Comparison of ENCODE assay signal across 1 mouse cellular context in genomic region chr7:131559986-131560696, GRCm38 (mm10).
A peak's percentile ranks its signal among the peaks of the same experiment; 100 is the strongest.
TF ChIP-seq lines count a peak whose summit lies in the region.

Gene Bub3, plus strand, starts transcription at chr7:131560222.

TF ChIP-seq in CH12.LX, 34 proteins besides CTCF, POLR2A, EP300 and RAD21 (continued from another document):
- TF ChIP-seq NRF1 (IDR thresholded peaks at IDR 0.05; ENCODE audit: low read depth, low read length) (peak; percentile 89), SIN3A (IDR thresholded peaks at IDR 0.05; ENCODE audit: low read length) (peak; percentile 47; the same call in 1 of the 2 replicates), ETS1 (conservative IDR thresholded peaks at IDR 0.05; ENCODE audit: low read depth, low read length) (no peak), GABPA (IDR thresholded peaks at IDR 0.05; ENCODE audit: insufficient replicate concordance, low read depth, low read length) (peak; percentile 89; the same call in 1 of the 2 replicates), JUND (conservative IDR thresholded peaks at IDR 0.05; ENCODE audit: low read depth, low read length) (no peak), MYC (IDR thresholded peaks at IDR 0.05; ENCODE audit: low read depth, low read length) (peak; percentile 35; the same call in 1 of the 2 replicates), ZKSCAN1 (IDR thresholded peaks at IDR 0.05; ENCODE audit: borderline replicate concordance, low read depth, low read length) (no peak), CHD2 (IDR thresholded peaks at IDR 0.05; ENCODE audit: low read length) (peak; percentile 80), MAZ (IDR thresholded peaks at IDR 0.05; ENCODE audit: low read depth, low read length) (peak; percentile 72), USF1 (IDR thresholded peaks at IDR 0.05; ENCODE audit: low read depth, low read length) (no peak), CHD1 (IDR thresholded peaks at IDR 0.05; ENCODE audit: low read depth, low read length) (no peak)
